Mouse (Mus musculus) MEL (cell line): ENCODE measurements around the gene Cdk12.

Source experiments
- CHD2 ChIP-seq: IDR thresholded peaks from 2 replicates; pipeline ENCODE4 v1.6.1; 2011; ENCODE audit warnings: low read length, improper control_type of control experiment
- CTCF ChIP-seq, 3 experiments: IDR thresholded peaks in 2 of 3; conservative IDR thresholded peaks in 1 of 3; 2 replicates each; pipeline ENCODE4 v1.5.1; 2011 to 2012; ENCODE audit warnings: low read length in 3 of 3, low read depth in 2 of 3, mild to moderate bottlenecking in 2 of 3, improper control_type of control experiment in 1 of 3, inconsistent platforms in 1 of 3, mixed read lengths in 1 of 3, moderate library complexity in 1 of 3; ENCODE audit not compliant: control insufficient read depth in 1 of 3, insufficient read depth in 1 of 3, poor library complexity in 1 of 3, severe bottlenecking in 1 of 3
- HCFC1 ChIP-seq: IDR thresholded peaks from 2 replicates; pipeline ENCODE4 v1.6.1; 2012; ENCODE audit warnings: low read depth, mild to moderate bottlenecking, inconsistent platforms, low read length, improper control_type of control experiment, moderate library complexity
- KAT2A ChIP-seq: conservative IDR thresholded peaks from 2 replicates; pipeline ENCODE4 v1.6.1; 2012; ENCODE audit warnings: low read depth, low read length, improper control_type of control experiment, inconsistent platforms
- MEF2A ChIP-seq: IDR thresholded peaks from 2 replicates; pipeline ENCODE4 v1.6.1; 2014; ENCODE audit warnings: low read depth, mild to moderate bottlenecking, inconsistent platforms, low read length, improper control_type of control experiment; ENCODE audit not compliant: poor library complexity, insufficient replicate concordance, severe bottlenecking; ENCODE audit errors: extremely low read depth
- MYC ChIP-seq: IDR thresholded peaks from 2 replicates; pipeline ENCODE4 v1.6.1; 2011; ENCODE audit warnings: low read depth, mild to moderate bottlenecking, low read length, improper control_type of control experiment, moderate library complexity
- POLR2A ChIP-seq, 2 experiments: IDR thresholded peaks; 2 replicates each; pipeline ENCODE4 v1.6.1; 2011 to 2012; ENCODE audit warnings: low read length in 2 of 2, mild to moderate bottlenecking in 2 of 2, control low read depth in 1 of 2, improper control_type of control experiment in 1 of 2, low read depth in 1 of 2, moderate library complexity in 1 of 2; ENCODE audit not compliant: control insufficient read depth in 1 of 2, insufficient read depth in 1 of 2, poor library complexity in 1 of 2
- POLR2AphosphoS2 ChIP-seq: IDR thresholded peaks from 2 replicates; pipeline ENCODE4 v1.6.1; 2011; ENCODE audit warnings: low read length, improper control_type of control experiment
- RCOR1 ChIP-seq: IDR thresholded peaks from 2 replicates; pipeline ENCODE4 v1.6.1; 2012; ENCODE audit warnings: low read depth, mild to moderate bottlenecking, inconsistent platforms, low read length, improper control_type of control experiment
- SIN3A ChIP-seq: IDR thresholded peaks from 2 replicates; pipeline ENCODE4 v1.6.1; 2012; ENCODE audit warnings: low read length, improper control_type of control experiment, inconsistent platforms
- SMC3 ChIP-seq: IDR thresholded peaks from 2 replicates; pipeline ENCODE4 v1.6.1; 2011; ENCODE audit warnings: low read depth, low read length, improper control_type of control experiment
- TAL1 ChIP-seq: IDR thresholded peaks from 2 replicates; pipeline ENCODE4 v1.6.1; 2012; ENCODE audit warnings: mild to moderate bottlenecking, inconsistent platforms, low read length, moderate library complexity, mixed read lengths
- ZC3H11A ChIP-seq: IDR thresholded peaks from 2 replicates; pipeline ENCODE4 v1.6.1; 2012; ENCODE audit warnings: low read depth, mild to moderate bottlenecking, inconsistent platforms, low read length, improper control_type of control experiment
- ZMIZ1 ChIP-seq: IDR thresholded peaks from 2 replicates; pipeline ENCODE4 v1.6.1; 2012; ENCODE audit warnings: low read depth, mild to moderate bottlenecking, inconsistent platforms, low read length, improper control_type of control experiment, moderate library complexity

- TF ChIP-seq CTCF (IDR thresholded peaks at IDR 0.05 in 2 of 3, conservative IDR thresholded peaks at IDR 0.05 in 1 of 3; ENCODE audit: control insufficient read depth in 1 of 3, insufficient read depth in 1 of 3, low read depth in 2 of 3, low read length in 3 of 3, poor library complexity in 1 of 3, severe bottlenecking in 1 of 3) (no peak), POLR2A (IDR thresholded peaks at IDR 0.05; ENCODE audit: control insufficient read depth in 1 of 2, insufficient read depth in 1 of 2, low read depth in 1 of 2, low read length in 2 of 2, poor library complexity in 1 of 2) (no peak), MYC (no peak), SMC3 (no peak), TAL1 (no peak), MEF2A (no peak), RCOR1 (no peak), SIN3A (no peak), ZMIZ1 (no peak), ZC3H11A (no peak), HCFC1 (no peak), CHD2 (no peak), POLR2AphosphoS2 (no peak), KAT2A (no peak)
Observed at GRCm38 (mm10) chr11:98325821-98326218, 123.0 kb downstream of the Cdk12 start.
